Mouse (Mus musculus) intestine, postnatal 0 days (tissue): ENCODE data around the gene Mstn. TPM values are rescaled to one million over a fixed set of nuclear protein-coding genes. Genes with fewer than 3 reads are reported as not detected.

Experiments used
- ATAC-seq: fragments of 200-750 bp; cut with Nextera tagmentation; 2 replicates; pipeline ENCODE4 v1.8.0; 2017; ENCODE audit warnings: mild to moderate bottlenecking, moderate TSS enrichment, moderate library complexity
- H3K27ac ChIP-seq: fragments of 300-500 bp; sonication (generic); 2 replicates; pipeline ENCODE4 v1.5.1; 2014; ENCODE audit warnings: mild to moderate bottlenecking, low read depth, low read length, moderate library complexity
- H3K27me3 ChIP-seq: fragments of 300-500 bp; sonication (generic); replicated peaks from 2 replicates; pipeline ENCODE4 v1.6.1; 2014; ENCODE audit warnings: low read length, mixed read lengths; ENCODE audit not compliant: control insufficient read depth, insufficient read depth
- H3K36me3 ChIP-seq: fragments of 300-500 bp; sonication (generic); 2 replicates; pipeline ENCODE4 v1.6.1; 2014; ENCODE audit warnings: mild to moderate bottlenecking, moderate library complexity; ENCODE audit not compliant: control insufficient read depth, insufficient read depth
- H3K4me1 ChIP-seq: fragments of 300-500 bp; sonication (generic); replicated peaks from 2 replicates; pipeline ENCODE4 v1.6.1; 2014; ENCODE audit warnings: antibody characterized with exemption, low read length, mixed read lengths; ENCODE audit not compliant: control insufficient read depth, insufficient read depth
- H3K4me2 ChIP-seq: fragments of 300-500 bp; sonication (generic); replicated peaks from 2 replicates; pipeline ENCODE4 v1.6.1; 2014; ENCODE audit warnings: low read depth, mild to moderate bottlenecking, moderate library complexity
- H3K4me3 ChIP-seq: fragments of 300-500 bp; sonication (generic); 2 replicates; pipeline ENCODE4 v1.5.1; 2014; ENCODE audit warnings: low read depth, low read length
- H3K9ac ChIP-seq: fragments of 300-500 bp; sonication (generic); 2 replicates; pipeline ENCODE4 v1.6.1; 2014; ENCODE audit warnings: mild to moderate bottlenecking, low read depth, low read length
- H3K9me3 ChIP-seq: fragments of 300-500 bp; sonication (generic); 2 replicates; pipeline ENCODE4 v1.6.1; 2016; ENCODE audit warnings: mixed run types; ENCODE audit not compliant: control insufficient read depth
- CTCF ChIP-seq: sonication (generic); IDR thresholded peaks from 2 replicates; pipeline ENCODE4 v1.5.1; 2016; ENCODE audit warnings: low read depth, mild to moderate bottlenecking, control low read depth, antibody characterized with exemption, moderate library complexity
- WGBS: fragments of 180-500 bp; shearing (Covaris S2); extraction: QIAGEN DNeasy Blood & Tissue Kit; methylation state at CpG from one replicate; pipeline ENCODE4 v1.1.7; 2014; 5-methylcytosine and 5-hydroxymethylcytosine counted together
- polyA plus RNA-seq: library from polyadenylated mRNA; unstranded; fragments of >200 nt; fragmentation: Nextera tagmentation; extraction: Ambion mirVana; gene quantifications from 2 replicates; pipeline ENCODE4 v1.2.1, GENCODE M21; 2015

Gene Mstn
- 0.07 and 0.17 TPM in 2 replicates for polyA plus RNA-seq

GRCm38 (mm10) chr1:53061340-53061739, at the start of gene Mstn:
TSS of gene Mstn (plus strand) at chr1:53061640.
- no peaks in the 10 kb centered on the region for H3K27me3 ChIP-seq
- peak within 1 kb of the TSS; percentile 43 for H3K4me2 ChIP-seq
- ATAC-seq = no peak
- 65% methylated on average over 6 of the region's 6 CpGs for WGBS
- no peaks in the 10 kb centered on the region for H3K36me3 ChIP-seq
- TF ChIP-seq CTCF = no peak
- no peaks in the 10 kb centered on the region for H3K4me1 ChIP-seq
- no peak within 1 kb of the TSS for H3K4me3 ChIP-seq
- H3K9me3 ChIP-seq = no peaks in the 10 kb centered on the region
- H3K27ac ChIP-seq = no peak within 1 kb of the TSS
- H3K9ac ChIP-seq = no peak within 1 kb of the TSS

GRCm38 (mm10) chr1:53014716-53015115, 46.7 kb upstream of the Mstn start:
- Histone ChIP-seq H3K9me3 (no peaks in the 10 kb centered on the region), H3K36me3 (no peaks in the 10 kb centered on the region), H3K9ac (no peak overlapping the region), H3K4me2 (no peak overlapping the region), H3K27me3 (no peaks in the 10 kb centered on the region), H3K27ac (no peak overlapping the region), H3K4me3 (no peak overlapping the region), H3K4me1 (no peaks in the 10 kb centered on the region)
- 77% methylated on average over 6 of the region's 6 CpGs for WGBS
- no peak for TF ChIP-seq CTCF
- no peak for ATAC-seq

GRCm38 (mm10) chr1:53015606-53016005, 45.8 kb upstream of the Mstn start:
- no peak overlapping the region for H3K4me3 ChIP-seq
- no peak overlapping the region for H3K9ac ChIP-seq
- WGBS = 89% methylated on average over 5 of the region's 5 CpGs
- H3K4me1 ChIP-seq = no peaks in the 10 kb centered on the region
- ATAC-seq = no peak
- no peak overlapping the region for H3K4me2 ChIP-seq
- no peak overlapping the region for H3K27ac ChIP-seq
- no peaks in the 10 kb centered on the region for H3K36me3 ChIP-seq
- no peaks in the 10 kb centered on the region for H3K9me3 ChIP-seq
- no peak for TF ChIP-seq CTCF
- no peaks in the 10 kb centered on the region for H3K27me3 ChIP-seq

- no peak overlapping the region for H3K4me2 ChIP-seq
- no peak overlapping the region for H3K27ac ChIP-seq
- no peaks in the 10 kb centered on the region for H3K36me3 ChIP-seq
- no peaks in the 10 kb centered on the region for H3K9me3 ChIP-seq
- 57% methylated on average over 3 of the region's 3 CpGs for WGBS
- no peak for TF ChIP-seq CTCF
- no peaks in the 10 kb centered on the region for H3K27me3 ChIP-seq
- no peak overlapping the region for H3K4me3 ChIP-seq
- no peak for ATAC-seq
- no peaks in the 10 kb centered on the region for H3K4me1 ChIP-seq
- H3K9ac ChIP-seq = no peak overlapping the region
Observed at GRCm38 (mm10) chr1:53018746-53019505, 42.5 kb upstream of the Mstn start.

- no peak for ATAC-seq
- Histone ChIP-seq H3K4me3 (no peak within 1 kb of the TSS), H3K9me3 (no peaks in the 10 kb centered on the region), H3K4me2 (no peak within 1 kb of the TSS), H3K9ac (no peak within 1 kb of the TSS), H3K27ac (no peak within 1 kb of the TSS), H3K4me1 (no peaks in the 10 kb centered on the region), H3K36me3 (no peaks in the 10 kb centered on the region), H3K27me3 (no peaks in the 10 kb centered on the region)
- no peak for TF ChIP-seq CTCF
- WGBS = 52% methylated on average over 5 of the region's 5 CpGs
Observed at GRCm38 (mm10) chr1:53020079-53020478, 41.4 kb upstream of the Mstn start, which contains the start of gene 1700019D03Rik. TSS of gene 1700019D03Rik (minus strand) at chr1:53020179.

- H3K4me1 ChIP-seq = no peaks in the 10 kb centered on the region
- no peak overlapping the region for H3K4me3 ChIP-seq
- H3K27ac ChIP-seq = no peak overlapping the region
- TF ChIP-seq CTCF = peak; percentile 56
- H3K4me2 ChIP-seq = no peak overlapping the region
- no peak overlapping the region for H3K9ac ChIP-seq
- no peaks in the 10 kb centered on the region for H3K27me3 ChIP-seq
- no peaks in the 10 kb centered on the region for H3K36me3 ChIP-seq
- no peaks in the 10 kb centered on the region for H3K9me3 ChIP-seq
- ATAC-seq = no peak
Observed at GRCm38 (mm10) chr1:53032550-53032949, 28.9 kb upstream of the Mstn start.
